Mouse (Mus musculus) right cerebral cortex, adult 2 months (tissue): ENCODE measurements around the gene Asgr2.
"Not testable (repeated sequence)": the region's sequence is repeated elsewhere in the genome, so short reads cannot be mapped to it uniquely, and the experiment has no call there.

Experiments used
- DNase-seq, 2 experiments: peaks; one replicate each; pipeline ENCODE4 v3.0.0; 2021 to 2022; ENCODE audit warnings: low spot score in 2 of 2

The Asgr2 gene

DNA sequence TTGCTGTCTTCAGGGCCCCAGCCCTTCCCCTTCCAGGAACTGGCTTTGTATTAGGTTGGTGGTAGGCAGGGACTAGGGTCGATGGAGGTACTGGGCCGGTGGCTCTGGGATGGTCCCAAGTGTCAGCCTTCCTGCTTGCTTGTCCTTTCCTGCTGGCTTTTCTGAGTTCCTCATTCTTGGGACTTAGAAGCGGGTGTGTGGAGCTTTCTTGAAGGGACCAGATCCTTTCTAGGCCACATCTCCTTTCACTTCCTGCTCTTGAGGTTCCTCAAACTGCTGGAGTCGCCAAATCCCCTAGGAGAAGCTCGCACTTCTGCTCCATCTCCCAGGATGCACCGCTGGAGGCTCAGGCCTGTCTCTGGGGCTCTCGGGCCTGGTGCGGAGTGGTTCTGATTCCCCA lies 7.9 kb upstream of the Asgr2 start:
- no peak for DNase-seq

GRCm38 (mm10) chr11:70097396-70097795 lies 5.0 kb downstream of the Asgr2 start:
- DNase-seq: no peak

DNA sequence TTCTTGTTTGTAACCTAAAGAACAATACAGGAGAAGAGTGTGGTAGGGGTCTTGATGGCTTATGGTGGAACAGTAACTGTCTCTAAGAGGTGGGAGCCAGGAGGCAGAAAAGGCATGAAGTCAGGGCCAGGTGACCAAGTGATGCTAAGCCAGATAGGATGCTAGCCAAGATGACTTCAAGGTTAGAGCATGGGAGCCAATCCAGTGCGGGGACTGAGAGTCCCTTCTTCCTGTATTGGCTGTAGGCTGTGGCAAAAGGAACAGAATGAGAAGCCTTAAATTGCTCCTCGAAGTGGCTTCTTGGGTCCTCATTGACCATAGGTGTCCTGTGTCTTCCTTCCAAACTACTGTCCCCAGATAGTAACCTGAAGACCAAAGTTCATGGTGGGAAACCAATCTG lies 6.7 kb downstream of the Asgr2 start:
- DNase-seq: no peak

DNA sequence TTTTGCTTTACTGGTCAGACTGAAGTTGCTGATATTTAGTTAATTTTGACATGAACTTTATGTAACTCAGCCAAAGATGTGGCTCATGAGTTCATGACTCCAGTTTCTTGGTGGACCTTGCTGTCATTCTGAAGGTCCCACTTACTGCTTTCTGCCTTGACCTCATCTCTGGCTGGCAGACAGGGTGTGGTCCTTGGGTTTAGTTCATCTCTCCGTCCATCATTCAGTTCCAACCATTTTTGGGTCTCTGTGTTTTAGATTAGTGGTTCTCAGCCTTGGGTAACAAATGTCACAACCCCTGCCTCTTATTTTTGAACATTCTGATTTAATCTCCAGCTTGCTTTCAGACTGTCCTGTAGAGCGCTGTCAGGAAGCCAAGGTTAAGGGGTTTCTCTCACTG lies 7.4 kb downstream of the Asgr2 start:
- no peak for DNase-seq

- no peak for DNase-seq
These were observed 11.4 kb downstream of the Asgr2 start for GRCm38 (mm10) chr11:70103701-70104315.

DNA sequence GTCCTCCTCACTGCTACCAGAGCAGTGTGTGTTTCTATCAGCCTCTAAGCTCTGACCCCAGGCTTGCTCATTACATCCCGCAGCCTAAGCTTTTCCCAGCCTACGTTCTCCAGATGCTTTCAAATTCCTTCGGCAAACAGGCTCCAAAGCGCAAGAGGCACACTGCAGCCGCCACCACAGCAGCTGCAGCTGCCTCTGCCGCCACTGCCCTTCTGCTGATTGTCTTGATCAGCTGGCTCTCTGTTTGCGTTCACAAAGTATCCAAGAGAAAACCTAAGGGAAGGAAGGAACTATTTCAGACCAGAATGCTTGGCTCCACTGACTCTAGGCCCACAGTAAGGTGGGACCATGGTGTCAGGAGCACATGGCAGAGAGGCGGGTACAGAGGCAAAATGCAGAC lies 14.6 kb downstream of the Asgr2 start:
- no peak for DNase-seq

GRCm38 (mm10) chr11:70110146-70110545 lies 17.7 kb downstream of the Asgr2 start:
- DNase-seq: peak in 1 of 2 experiments; percentile 5

- DNase-seq: no peak
These were observed 22.1 kb downstream of the Asgr2 start for GRCm38 (mm10) chr11:70114562-70114961.

DNA sequence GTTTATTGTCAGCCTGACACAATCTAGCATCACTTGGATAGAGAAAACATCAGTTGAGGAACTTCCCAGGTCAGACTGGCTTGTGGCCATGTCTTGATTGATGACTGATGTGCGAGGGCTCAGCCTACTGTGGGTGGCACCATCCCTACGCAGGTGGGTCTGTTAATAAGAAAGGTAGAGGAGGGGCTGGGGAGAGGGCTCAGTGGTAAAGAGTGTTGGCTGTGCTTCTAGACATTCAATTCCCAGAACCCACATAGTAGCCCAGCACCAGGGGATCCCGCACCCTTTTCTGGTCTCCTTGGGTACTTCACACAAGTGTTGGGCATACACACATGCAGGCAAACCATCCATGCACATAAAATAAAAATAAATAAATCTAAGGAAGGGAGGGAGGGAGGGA lies 23.5 kb downstream of the Asgr2 start:
- DNase-seq: no peak

- DNase-seq: no peak
These were observed 37.5 kb downstream of the Asgr2 start, which contains the start of gene Mgl2 for GRCm38 (mm10) chr11:70129926-70130379. Gene Mgl2 (plus strand): TSS chr11:70130329.

GRCm38 (mm10) chr11:70135001-70135400 lies 42.6 kb downstream of the Asgr2 start:
- DNase-seq: not testable (repeated sequence)

DNA sequence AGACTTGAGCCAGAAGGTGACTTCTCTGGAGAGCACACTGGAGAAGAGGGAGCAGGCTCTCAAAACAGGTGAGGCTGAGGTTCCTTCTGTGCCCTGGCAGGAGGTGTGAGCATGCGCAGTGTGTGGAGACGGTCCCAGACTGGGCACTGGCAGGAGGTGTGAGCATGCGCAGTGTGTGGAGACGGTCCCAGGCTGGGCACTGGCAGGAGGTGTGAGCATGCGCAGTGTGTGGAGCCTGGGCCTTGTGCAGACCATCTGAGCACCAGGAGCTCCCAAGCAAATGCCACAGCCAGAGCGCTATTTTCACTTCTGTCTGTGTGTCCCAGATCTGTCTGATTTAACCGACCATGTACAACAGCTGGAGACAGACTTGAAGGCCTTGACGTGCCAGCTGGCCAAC lies 43.5 kb downstream of the Asgr2 start:
- not testable (repeated sequence) for DNase-seq

- no peak for DNase-seq
These were observed 46.7 kb downstream of the Asgr2 start for GRCm38 (mm10) chr11:70139171-70139570.

- DNase-seq: no peak
These were observed 58.6 kb downstream of the Asgr2 start for GRCm38 (mm10) chr11:70151072-70151471.
